20 mouse cellular contexts compared by ENCODE assay signal in genomic region chr16:49796954-49797353, GRCm38 (mm10). TPM values are rescaled to one million over a fixed set of nuclear protein-coding genes. Genes with fewer than 3 reads are reported as not detected.
DNase-seq lines count a peak whose midpoint lies in the region; ATAC-seq lines count a peak whose summit lies in the region.
"Had no signal": no experiment of that assay in that cellular context is flagged by ENCODE, and none has a peak within 500 bp of the region (broad histone marks: within the 10 kb centered on the region; RNA-seq: fewer than 3 reads in every experiment).

No protein-coding gene starts in this region.

- no peaks in the 10 kb centered on the region for H3K27me3 ChIP-seq in heart, embryonic 10.5 days (ENCODE audit: insufficient read depth, poor library complexity, severe bottlenecking)
- H3K27me3 ChIP-seq in liver, embryonic 16.5 days (ENCODE audit: control insufficient read depth, insufficient read depth, low read depth, low read length), result no peaks in the 10 kb centered on the region
- no peaks in the 10 kb centered on the region for H3K27me3 ChIP-seq in forebrain, embryonic 16.5 days (replicated peaks; ENCODE audit: control insufficient read depth, insufficient read depth, low read length)
- H3K27me3 ChIP-seq: embryonic facial prominence, embryonic 15.5 days; forebrain, embryonic 15.5 days; heart, embryonic 13.5 days; hindbrain, embryonic 12.5 days; intestine, embryonic 15.5 days had no signal

- peak; percentile 18 for DNase-seq in heart, adult 11 months
- no peak for DNase-seq in heart, embryonic 10.5 days (ENCODE audit: low spot score)
- peak; percentile 79 for DNase-seq in CD4-positive helper T cell, adult 2 months (ENCODE audit: low read depth, low spot score)
- no peak for DNase-seq in heart, postnatal 10 days
- DNase-seq in gastrocnemius, postnatal 14 days, result no peak
- DNase-seq: cerebellum, adult 18-20 months; cerebellum, postnatal 10 days; embryo, embryonic 11 days; gastrocnemius, postnatal 10 days; heart, postnatal 4 days had no signal

- no peak overlapping the region for H3K9ac ChIP-seq in liver, embryonic 16.5 days (ENCODE audit: low read depth, low read length)
- H3K9ac ChIP-seq in forebrain, embryonic 16.5 days (replicated peaks; ENCODE audit: low read depth, low read length), result no peak overlapping the region
- H3K9ac ChIP-seq: embryonic facial prominence, embryonic 15.5 days; forebrain, embryonic 15.5 days; heart, embryonic 13.5 days; hindbrain, embryonic 12.5 days; intestine, embryonic 15.5 days had no signal

- no peak overlapping the region for H3K4me3 ChIP-seq in heart, embryonic 10.5 days
- no peak overlapping the region for H3K4me3 ChIP-seq in liver, embryonic 16.5 days (ENCODE audit: low read depth, low read length)
- H3K4me3 ChIP-seq in forebrain, embryonic 16.5 days (replicated peaks; ENCODE audit: low read length), result no peak overlapping the region
- H3K4me3 ChIP-seq: embryonic facial prominence, embryonic 15.5 days; forebrain, embryonic 15.5 days; heart, embryonic 13.5 days; hindbrain, embryonic 12.5 days; intestine, embryonic 15.5 days had no signal

- no peak overlapping the region for H3K27ac ChIP-seq in heart, embryonic 10.5 days
- peak overlapping the region; percentile 54; the same call in 1 of the 2 replicates for H3K27ac ChIP-seq in liver, embryonic 16.5 days (ENCODE audit: low read length)
- H3K27ac ChIP-seq in forebrain, embryonic 16.5 days (ENCODE audit: low read length), result no peak overlapping the region
- H3K27ac ChIP-seq: embryonic facial prominence, embryonic 15.5 days; forebrain, embryonic 15.5 days; heart, embryonic 13.5 days; hindbrain, embryonic 12.5 days; intestine, embryonic 15.5 days had no signal

- peak; percentile 41 for ATAC-seq in activated CD4-positive, CD25-positive, alpha-beta regulatory T cell, adult 4 months
- no peak for ATAC-seq in liver, embryonic 16.5 days (ENCODE audit: low read depth)
- ATAC-seq in forebrain, embryonic 16.5 days, result no peak
- ATAC-seq: forebrain, embryonic 15.5 days; hindbrain, embryonic 16.5 days; intestine, embryonic 15.5 days had no signal

- intact Hi-C loops in heart, postnatal 10 days (cut with DNase I), result no loop called here
- intact Hi-C loops in gastrocnemius, postnatal 14 days (cut with DNase I; ENCODE audit: low total_unique reads), result no loop called here

- WGBS in heart, embryonic 10.5 days, result 87% methylated on average over 2 of the region's 2 CpGs
- 83% methylated on average over 2 of the region's 2 CpGs for WGBS in liver, embryonic 16.5 days (ENCODE audit: insufficient replicate concordance)
- WGBS in forebrain, embryonic 16.5 days, result 100% methylated on average over 2 of the region's 2 CpGs

- peaks cover 17% of the 10 kb centered on the region for H3K4me1 ChIP-seq in heart, embryonic 10.5 days
- H3K4me1 ChIP-seq in liver, embryonic 16.5 days (ENCODE audit: control insufficient read depth, low read depth, low read length), result peaks cover 71% of the 10 kb centered on the region
- H3K4me1 ChIP-seq in forebrain, embryonic 16.5 days (replicated peaks; ENCODE audit: control insufficient read depth, insufficient read depth, low read length), result no peaks in the 10 kb centered on the region
- H3K4me1 ChIP-seq: embryonic facial prominence, embryonic 15.5 days; forebrain, embryonic 15.5 days; intestine, embryonic 15.5 days had no signal

- no peaks in the 10 kb centered on the region for H3K9me3 ChIP-seq in heart, embryonic 10.5 days
- no peaks in the 10 kb centered on the region for H3K9me3 ChIP-seq in liver, embryonic 16.5 days (replicated peaks; ENCODE audit: control insufficient read depth, low read length)
- no peaks in the 10 kb centered on the region for H3K9me3 ChIP-seq in forebrain, embryonic 16.5 days (ENCODE audit: control insufficient read depth, low read length)
- H3K9me3 ChIP-seq: embryonic facial prominence, embryonic 15.5 days; forebrain, embryonic 15.5 days; G1E; heart, embryonic 13.5 days; hindbrain, embryonic 12.5 days; intestine, embryonic 15.5 days had no signal

- H3K4me2 ChIP-seq in liver, embryonic 16.5 days (ENCODE audit: low read depth, low read length), result no peak overlapping the region
- H3K4me2 ChIP-seq in forebrain, embryonic 16.5 days (ENCODE audit: low read length), result no peak overlapping the region
- H3K4me2 ChIP-seq: embryonic facial prominence, embryonic 15.5 days; forebrain, embryonic 15.5 days; heart, embryonic 13.5 days; hindbrain, embryonic 12.5 days; intestine, embryonic 15.5 days had no signal

- no peaks in the 10 kb centered on the region for H3K36me3 ChIP-seq in heart, embryonic 10.5 days
- no peaks in the 10 kb centered on the region for H3K36me3 ChIP-seq in liver, embryonic 16.5 days (ENCODE audit: control insufficient read depth, insufficient read depth)
- no peaks in the 10 kb centered on the region for H3K36me3 ChIP-seq in forebrain, embryonic 16.5 days (ENCODE audit: control insufficient read depth, insufficient read depth)
- H3K36me3 ChIP-seq: embryonic facial prominence, embryonic 15.5 days; forebrain, embryonic 15.5 days; G1E; heart, embryonic 13.5 days; hindbrain, embryonic 12.5 days; intestine, embryonic 15.5 days had no signal

RNA-seq across cellular contexts. Expression of gene Cd47, which starts 3.4 kb away (rescaled TPM):
- polyA plus RNA-seq in heart, embryonic 10.5 days (2016; fragmentation: Nextera tagmentation; extraction: Ambion mirVana), result 49.0 and 50.3 TPM in 2 replicates
- polyA plus RNA-seq in activated CD4-positive, CD25-positive, alpha-beta regulatory T cell, adult 4 months (2017; shearing (Covaris generic)), result 100 to 1,000 TPM; 296 to 343 TPM
- polyA plus RNA-seq in liver, embryonic 16.5 days (2015; fragmentation: Nextera tagmentation; extraction: Ambion mirVana), result 286 and 291 TPM in 2 replicates
- 125 and 131 TPM in 2 replicates for polyA plus RNA-seq in forebrain, embryonic 16.5 days (2015; fragmentation: Nextera tagmentation; extraction: Ambion mirVana)
- 10 to 100 TPM; 71.5 to 71.6 TPM for total RNA-seq in heart, postnatal 10 days (2021)
- total RNA-seq in gastrocnemius, postnatal 14 days (2021), result 10 to 100 TPM; 34.8 to 37.3 TPM

Comparison
In these comparisons a context has a peak if more than half of its experiments do, and no peak if none do; other contexts are left out.
1. DNase-seq: peak in heart, adult 11 months (single experiment) and CD4-positive helper T cell, adult 2 months (single experiment); none in heart, embryonic 10.5 days (single experiment), heart, postnatal 10 days (0 of 2) and gastrocnemius, postnatal 14 days (single experiment).